Mouse (Mus musculus): ENCODE results near the gene Zfp462. TPM values are rescaled to one million over a fixed set of nuclear protein-coding genes. Genes with fewer than 3 reads are reported as not detected.
"Not testable (repeated sequence)": the region's sequence is repeated elsewhere in the genome, so short reads cannot be mapped to it uniquely, and the experiment has no call there.

Gene Zfp462
- polyA plus RNA-seq, 1 experiment: not detected

DNA sequence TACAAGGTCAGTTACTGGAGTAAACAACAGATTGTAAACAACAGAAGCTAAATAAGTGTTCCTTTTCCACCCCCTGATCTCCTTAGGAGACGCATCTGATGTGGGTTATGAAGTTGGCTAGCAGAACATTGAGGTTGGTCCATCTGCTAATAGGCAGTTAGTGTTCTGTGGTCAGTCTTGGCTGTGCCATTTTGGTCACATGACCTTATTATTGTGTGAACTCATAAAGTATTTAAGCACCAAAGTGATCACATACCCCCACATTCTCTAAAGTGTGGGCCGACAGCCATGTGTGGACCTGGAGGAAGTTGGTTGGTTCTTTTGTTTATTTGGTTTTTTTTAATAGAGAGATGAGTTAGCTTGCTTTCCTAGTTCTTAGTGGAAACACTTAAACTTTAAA, 39.7 kb downstream of the Zfp462 start:
- TF ChIP-seq POLR2A (IDR thresholded peaks at IDR 0.05; ENCODE audit: insufficient read depth, low read depth, low read length) (no peak), CTCF (IDR thresholded peaks at IDR 0.05; ENCODE audit: insufficient read depth, low read depth, low read length) (no peak)

GRCm38 (mm10) chr4:54986671-54987070, 41.8 kb downstream of the Zfp462 start:
- Histone ChIP-seq H3K27ac (ENCODE audit: insufficient read depth, low read depth, low read length) (no peak overlapping the region), H3K4me3 (ENCODE audit: insufficient read depth, low read depth, low read length) (no peak overlapping the region), H3K4me1 (ENCODE audit: control insufficient read depth, insufficient read depth, low read length) (no peaks in the 10 kb centered on the region)
- WGBS: 94% methylated on average over 4 of the region's 4 CpGs
- TF ChIP-seq CTCF (IDR thresholded peaks at IDR 0.05; ENCODE audit: insufficient read depth, low read depth, low read length): no peak

More for the DNA sequence above, 39.7 kb downstream of the Zfp462 start:
- Histone ChIP-seq H3K4me1 (ENCODE audit: control insufficient read depth, insufficient read depth, low read length) (no peaks in the 10 kb centered on the region), H3K4me3 (ENCODE audit: insufficient read depth, low read depth, low read length) (no peak overlapping the region), H3K27ac (ENCODE audit: insufficient read depth, low read depth, low read length) (no peak overlapping the region)
- 71% methylated on average over 2 of the region's 2 CpGs for WGBS

DNA sequence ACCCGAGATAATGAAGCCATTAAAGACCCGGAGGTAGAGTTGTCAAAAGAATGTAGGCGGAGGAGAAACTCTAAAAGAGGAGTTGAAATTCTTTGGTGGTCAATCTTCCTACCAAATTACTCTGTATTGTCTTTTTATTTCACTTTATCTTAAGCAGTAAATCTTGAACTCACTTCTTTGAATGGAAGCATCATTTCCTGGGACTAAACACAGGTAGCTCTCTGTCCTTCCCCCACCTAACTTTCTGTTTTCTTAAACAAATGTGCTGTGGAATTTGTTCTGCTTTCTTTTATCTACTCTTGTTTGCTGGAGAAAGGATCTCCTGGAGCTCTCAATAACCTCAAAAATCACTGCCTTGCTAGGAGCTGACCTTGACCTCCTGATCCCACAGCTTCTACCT, 42.4 kb downstream of the Zfp462 start:
- TF ChIP-seq POLR2A (IDR thresholded peaks at IDR 0.05; ENCODE audit: insufficient read depth, low read depth, low read length) (no peak), CTCF (IDR thresholded peaks at IDR 0.05; ENCODE audit: insufficient read depth, low read depth, low read length) (no peak)
- WGBS: 73% methylated on average over 3 of the region's 3 CpGs
- no peak overlapping the region for H3K27ac ChIP-seq (ENCODE audit: insufficient read depth, low read depth, low read length)
- H3K4me3 ChIP-seq (ENCODE audit: insufficient read depth, low read depth, low read length): no peak overlapping the region
- no peaks in the 10 kb centered on the region for H3K4me1 ChIP-seq (ENCODE audit: control insufficient read depth, insufficient read depth, low read length)

DNA sequence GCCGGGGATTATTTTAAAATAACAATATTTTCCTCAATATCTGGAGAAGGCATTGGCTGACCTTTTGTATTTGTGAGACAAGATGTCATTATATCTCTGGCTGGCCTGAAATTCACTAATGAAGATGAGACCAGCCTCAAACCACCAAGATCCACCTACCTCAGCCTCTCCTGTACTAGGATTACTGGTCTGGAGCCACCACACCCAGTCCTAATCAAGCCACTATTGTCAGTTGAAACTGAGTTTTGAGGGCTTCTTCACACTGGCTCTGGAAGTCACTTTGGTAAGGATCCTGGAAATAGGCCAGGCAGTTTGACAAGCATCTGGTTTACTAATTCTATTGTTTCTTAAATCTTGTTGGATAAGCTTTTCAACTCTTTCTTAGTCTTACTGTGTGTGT, 43.1 kb downstream of the Zfp462 start:
- no peak overlapping the region for H3K27ac ChIP-seq (ENCODE audit: insufficient read depth, low read depth, low read length)
- 82% methylated on average over 1 of the region's 1 CpGs for WGBS

DNA sequence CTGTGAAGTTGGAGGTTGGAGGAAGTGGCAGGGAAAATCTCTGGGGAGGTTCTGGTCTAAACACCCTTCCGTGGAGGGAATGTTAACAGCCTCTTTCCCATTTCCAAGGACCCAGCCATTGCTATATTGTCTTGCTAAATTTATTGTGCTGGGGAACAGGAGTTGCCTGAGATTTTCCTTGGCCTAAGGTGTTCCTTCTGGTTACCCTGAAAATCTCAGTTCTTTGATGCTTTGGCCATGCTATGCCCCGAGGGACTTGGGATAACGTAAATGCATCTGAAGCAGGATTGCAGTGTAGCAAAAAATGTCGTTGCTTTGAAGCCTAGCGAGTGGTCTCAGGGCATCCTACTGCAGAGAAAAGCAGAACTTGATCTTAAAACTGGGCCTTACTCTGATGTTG, 47.1 kb downstream of the Zfp462 start:
- no peak overlapping the region for H3K27ac ChIP-seq (ENCODE audit: insufficient read depth, low read depth, low read length)
- no peaks in the 10 kb centered on the region for H3K4me1 ChIP-seq (ENCODE audit: control insufficient read depth, insufficient read depth, low read length)
- WGBS: 93% methylated on average over 5 of the region's 5 CpGs
- no peak for TF ChIP-seq CTCF (IDR thresholded peaks at IDR 0.05; ENCODE audit: insufficient read depth, low read depth, low read length)
- TF ChIP-seq POLR2A (IDR thresholded peaks at IDR 0.05; ENCODE audit: insufficient read depth, low read depth, low read length): no peak
- no peak overlapping the region for H3K4me3 ChIP-seq (ENCODE audit: insufficient read depth, low read depth, low read length)

More for the DNA sequence above, 43.1 kb downstream of the Zfp462 start:
- no peak for TF ChIP-seq CTCF (IDR thresholded peaks at IDR 0.05; ENCODE audit: insufficient read depth, low read depth, low read length)
- TF ChIP-seq POLR2A (IDR thresholded peaks at IDR 0.05; ENCODE audit: insufficient read depth, low read depth, low read length): no peak
- H3K4me1 ChIP-seq (ENCODE audit: control insufficient read depth, insufficient read depth, low read length): no peaks in the 10 kb centered on the region
- H3K4me3 ChIP-seq (ENCODE audit: insufficient read depth, low read depth, low read length): no peak overlapping the region

DNA sequence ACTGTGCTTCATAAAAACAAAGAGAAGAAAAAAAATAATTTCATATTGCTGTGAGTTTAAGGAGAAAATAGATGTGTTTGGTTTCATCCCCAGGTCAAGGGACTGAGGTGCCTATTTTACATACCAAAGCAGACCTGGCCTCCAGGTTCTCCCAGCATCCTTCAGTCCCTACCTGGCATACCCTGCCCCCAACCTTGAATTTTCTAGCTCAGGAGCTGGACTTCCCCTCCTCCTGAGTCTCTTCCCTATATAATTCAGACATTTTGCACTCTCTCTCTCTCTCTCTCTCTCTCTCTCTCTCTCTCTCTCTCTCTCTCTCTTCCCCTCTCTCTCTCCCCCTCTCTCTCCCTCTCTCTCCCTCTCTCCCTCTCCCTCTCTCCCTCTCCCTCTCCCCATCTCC, 48.2 kb downstream of the Zfp462 start:
- not testable (repeated sequence) for H3K27ac ChIP-seq (ENCODE audit: insufficient read depth, low read depth, low read length)

DNA sequence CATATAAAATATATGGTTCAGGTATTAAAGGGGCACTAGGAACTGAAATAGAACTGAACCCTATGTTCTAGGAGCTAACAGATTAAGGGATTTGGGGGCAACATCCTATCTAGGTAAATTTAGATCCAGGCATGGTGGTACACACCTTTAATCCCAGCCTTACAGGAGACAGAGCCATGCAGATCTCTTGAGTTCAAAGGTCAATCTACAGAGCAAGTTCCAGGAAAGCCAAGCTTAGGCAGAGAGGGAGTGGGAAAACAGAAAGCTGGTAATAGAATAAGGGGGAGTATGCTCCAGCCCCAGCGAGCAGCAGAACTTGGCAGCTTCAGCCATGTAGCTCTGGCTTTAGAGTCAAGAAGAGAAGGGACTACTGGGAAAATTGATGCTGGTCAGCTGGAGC, 50.4 kb downstream of the Zfp462 start:
- Histone ChIP-seq H3K4me3 (ENCODE audit: insufficient read depth, low read depth, low read length) (no peak overlapping the region), H3K4me1 (ENCODE audit: control insufficient read depth, insufficient read depth, low read length) (no peaks in the 10 kb centered on the region), H3K27ac (ENCODE audit: insufficient read depth, low read depth, low read length) (no peak overlapping the region)
- no peak for TF ChIP-seq CTCF (IDR thresholded peaks at IDR 0.05; ENCODE audit: insufficient read depth, low read depth, low read length)
- no peak for TF ChIP-seq POLR2A (IDR thresholded peaks at IDR 0.05; ENCODE audit: insufficient read depth, low read depth, low read length)
- 67% methylated on average over 1 of the region's 1 CpGs for WGBS

More for the DNA sequence above, 48.2 kb downstream of the Zfp462 start:
- H3K4me3 ChIP-seq (ENCODE audit: insufficient read depth, low read depth, low read length); H3K4me1 ChIP-seq (ENCODE audit: control insufficient read depth, insufficient read depth, low read length): not testable (repeated sequence)

DNA sequence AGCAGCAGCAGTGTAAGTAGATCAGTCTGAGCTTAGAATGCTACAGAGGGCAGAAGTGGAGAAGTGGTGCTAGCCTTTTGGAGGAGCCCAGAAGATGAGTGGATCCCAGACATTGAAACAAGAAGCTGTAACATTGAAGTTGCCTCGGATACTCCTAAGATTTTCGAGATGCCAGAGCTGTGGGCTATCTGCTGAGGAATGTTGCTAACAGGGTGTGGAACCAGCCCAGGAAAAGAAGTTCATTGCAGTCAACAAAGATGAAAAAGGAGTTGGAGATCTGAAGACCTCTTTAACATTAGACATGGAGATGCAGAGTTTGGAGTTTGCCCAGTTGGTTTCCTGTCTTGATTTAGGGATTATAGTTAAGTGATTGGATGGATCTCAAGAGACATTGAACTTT, 51.2 kb downstream of the Zfp462 start:
- Histone ChIP-seq H3K4me1 (ENCODE audit: control insufficient read depth, insufficient read depth, low read length) (no peaks in the 10 kb centered on the region), H3K4me3 (ENCODE audit: insufficient read depth, low read depth, low read length) (no peak overlapping the region), H3K27ac (ENCODE audit: insufficient read depth, low read depth, low read length) (no peak overlapping the region)
- TF ChIP-seq POLR2A (IDR thresholded peaks at IDR 0.05; ENCODE audit: insufficient read depth, low read depth, low read length) (no peak), CTCF (IDR thresholded peaks at IDR 0.05; ENCODE audit: insufficient read depth, low read depth, low read length) (no peak)
- WGBS: 93% methylated on average over 2 of the region's 2 CpGs

GRCm38 (mm10) chr4:54998146-54998841, 53.4 kb downstream of the Zfp462 start:
- H3K27ac ChIP-seq (ENCODE audit: insufficient read depth, low read depth, low read length): no peak overlapping the region
- WGBS: 84% methylated on average over 9 of the region's 9 CpGs
- no peak for TF ChIP-seq CTCF (IDR thresholded peaks at IDR 0.05; ENCODE audit: insufficient read depth, low read depth, low read length)
- TF ChIP-seq POLR2A (IDR thresholded peaks at IDR 0.05; ENCODE audit: insufficient read depth, low read depth, low read length): no peak
- H3K4me3 ChIP-seq (ENCODE audit: insufficient read depth, low read depth, low read length): no peak overlapping the region
- peaks cover 3% of the 10 kb centered on the region; the same call in 1 of the 2 replicates for H3K4me1 ChIP-seq (ENCODE audit: control insufficient read depth, insufficient read depth, low read length)

- peaks cover 5% of the 10 kb centered on the region; the same call in 1 of the 2 replicates for H3K4me1 ChIP-seq (ENCODE audit: control insufficient read depth, insufficient read depth, low read length)
- H3K4me3 ChIP-seq (ENCODE audit: insufficient read depth, low read depth, low read length): no peak overlapping the region
- H3K27ac ChIP-seq (ENCODE audit: insufficient read depth, low read depth, low read length): no peak overlapping the region
- TF ChIP-seq POLR2A (IDR thresholded peaks at IDR 0.05; ENCODE audit: insufficient read depth, low read depth, low read length) (no peak), CTCF (IDR thresholded peaks at IDR 0.05; ENCODE audit: insufficient read depth, low read depth, low read length) (no peak)
- WGBS: 98% methylated on average over 5 of the region's 5 CpGs
Measured at GRCm38 (mm10) chr4:54999556-54999955, 54.7 kb downstream of the Zfp462 start.
